Mouse (Mus musculus) E14TG2a.4 (cell line): ENCODE results near the gene Nat8l.
A peak's percentile ranks its signal among the peaks of the same experiment; 100 is the strongest.

Experiments used
- H3K27me3 ChIP-seq: 2 replicates; pipeline ENCODE4 v1.6.1; 2014; ENCODE audit warnings: low read length, control low read depth; ENCODE audit not compliant: insufficient read depth
- H3K36me3 ChIP-seq: 2 replicates; pipeline ENCODE4 v1.6.1; 2014; ENCODE audit warnings: low read length, control low read depth; ENCODE audit not compliant: insufficient read depth
- H3K4me1 ChIP-seq: replicated peaks from 2 replicates; pipeline ENCODE4 v1.6.1; 2014; ENCODE audit warnings: low read depth, low read length, control low read depth
- H3K4me3 ChIP-seq: replicated peaks from 2 replicates; pipeline ENCODE4 v1.5.1; 2014; ENCODE audit warnings: mild to moderate bottlenecking, low read length
- H3K9me3 ChIP-seq: 2 replicates; pipeline ENCODE4 v1.6.1; 2014; ENCODE audit warnings: low read length, control low read depth
- CTCF ChIP-seq: conservative IDR thresholded peaks from 2 replicates; pipeline ENCODE4 v1.5.1; 2014; ENCODE audit warnings: low read length
- NANOG ChIP-seq: IDR thresholded peaks from 2 replicates; pipeline ENCODE4 v1.6.1; 2014; ENCODE audit warnings: borderline replicate concordance, low read length, mixed read lengths
- POU5F1 ChIP-seq: IDR thresholded peaks from 2 replicates; pipeline ENCODE4 v1.6.1; 2014; ENCODE audit warnings: low read length, borderline replicate concordance

Nat8l gene

GRCm38 (mm10) chr5:33999466-34000090 lies 3.8 kb downstream of the Nat8l start:
- H3K27me3 ChIP-seq: peaks cover 87% of the 10 kb centered on the region
- no peaks in the 10 kb centered on the region for H3K36me3 ChIP-seq
- peaks cover 6% of the 10 kb centered on the region; the same call in 1 of the 2 replicates for H3K9me3 ChIP-seq
- no peak overlapping the region for H3K4me3 ChIP-seq
- TF ChIP-seq POU5F1 (no peak), CTCF (no peak), NANOG (no peak)
- peaks cover 27% of the 10 kb centered on the region for H3K4me1 ChIP-seq

GRCm38 (mm10) chr5:34000809-34001208 lies 5.0 kb downstream of the Nat8l start:
- H3K27me3 ChIP-seq: peaks cover 85% of the 10 kb centered on the region
- peaks cover 16% of the 10 kb centered on the region for H3K4me1 ChIP-seq
- no peaks in the 10 kb centered on the region for H3K36me3 ChIP-seq
- 0 out of 2 replicates have a peak overlapping the region, but pooled peaks have one; percentile 23 for H3K4me3 ChIP-seq
- H3K9me3 ChIP-seq: peaks cover 6% of the 10 kb centered on the region; the same call in 1 of the 2 replicates
- TF ChIP-seq POU5F1: no peak
- no peak for TF ChIP-seq NANOG
- TF ChIP-seq CTCF: no peak

- H3K27me3 ChIP-seq: peaks cover 84% of the 10 kb centered on the region
- peaks cover 6% of the 10 kb centered on the region; the same call in 1 of the 2 replicates for H3K9me3 ChIP-seq
- H3K36me3 ChIP-seq: no peaks in the 10 kb centered on the region
- H3K4me1 ChIP-seq: peaks cover 16% of the 10 kb centered on the region
- H3K4me3 ChIP-seq: no peak overlapping the region
- TF ChIP-seq POU5F1 (no peak), NANOG (no peak), CTCF (no peak)
These were observed 5.6 kb downstream of the Nat8l start for GRCm38 (mm10) chr5:34001401-34001800.

- TF ChIP-seq POU5F1 (no peak), CTCF (no peak), NANOG (no peak)
- Histone ChIP-seq H3K9me3 (peaks cover 6% of the 10 kb centered on the region; the same call in 1 of the 2 replicates), H3K36me3 (no peaks in the 10 kb centered on the region)
These were observed 6.9 kb downstream of the Nat8l start for GRCm38 (mm10) chr5:34002636-34003035.

GRCm38 (mm10) chr5:34004618-34005017 lies 8.8 kb downstream of the Nat8l start:
- Histone ChIP-seq H3K36me3 (no peaks in the 10 kb centered on the region), H3K4me1 (peaks cover 3% of the 10 kb centered on the region; the same call in 1 of the 2 replicates), H3K9me3 (no peaks in the 10 kb centered on the region), H3K27me3 (peaks cover 82% of the 10 kb centered on the region), H3K4me3 (no peak overlapping the region)
- no peak for TF ChIP-seq NANOG

More at GRCm38 (mm10) chr5:34002636-34003035, 6.9 kb downstream of the Nat8l start:
- H3K4me3 ChIP-seq: no peak overlapping the region
- peaks cover 14% of the 10 kb centered on the region for H3K4me1 ChIP-seq
- peaks cover 84% of the 10 kb centered on the region for H3K27me3 ChIP-seq

GRCm38 (mm10) chr5:34006832-34007231 lies 11.0 kb downstream of the Nat8l start:
- Histone ChIP-seq H3K27me3 (peaks cover 79% of the 10 kb centered on the region), H3K4me1 (no peaks in the 10 kb centered on the region), H3K36me3 (no peaks in the 10 kb centered on the region), H3K4me3 (no peak overlapping the region), H3K9me3 (no peaks in the 10 kb centered on the region)
- TF ChIP-seq CTCF: no peak
- no peak for TF ChIP-seq NANOG
- TF ChIP-seq POU5F1: no peak

- peaks cover 79% of the 10 kb centered on the region for H3K27me3 ChIP-seq
- no peaks in the 10 kb centered on the region for H3K9me3 ChIP-seq
- H3K4me1 ChIP-seq: no peaks in the 10 kb centered on the region
- no peak overlapping the region for H3K4me3 ChIP-seq
- no peaks in the 10 kb centered on the region for H3K36me3 ChIP-seq
- TF ChIP-seq CTCF: no peak
- no peak for TF ChIP-seq POU5F1
- TF ChIP-seq NANOG: no peak
These were observed 11.7 kb downstream of the Nat8l start for GRCm38 (mm10) chr5:34007392-34007941.

GRCm38 (mm10) chr5:34014652-34015051 lies 18.9 kb downstream of the Nat8l start:
- Histone ChIP-seq H3K27me3 (peaks cover 47% of the 10 kb centered on the region), H3K36me3 (no peaks in the 10 kb centered on the region), H3K4me3 (no peak overlapping the region), H3K4me1 (no peaks in the 10 kb centered on the region), H3K9me3 (no peaks in the 10 kb centered on the region)
- peak; percentile 98 for TF ChIP-seq CTCF
- TF ChIP-seq POU5F1: no peak
- TF ChIP-seq NANOG: no peak
